Mouse (Mus musculus) heart, adult 2 months (tissue): ENCODE results near the gene Ppfibp2.

Experiments
- CTCF ChIP-seq: fragments of 200-600 bp; IDR thresholded peaks from 2 replicates; pipeline ENCODE4 v1.8.1; 2022; ENCODE audit warnings: antibody characterized with exemption, mild to moderate bottlenecking, moderate library complexity
- EP300 ChIP-seq: fragments of 200-500 bp; IDR thresholded peaks from 2 replicates; pipeline ENCODE4 v1.6.1; 2011; ENCODE audit warnings: low read depth, low read length, control low read depth; ENCODE audit not compliant: insufficient read depth
- POLR2A ChIP-seq: fragments of 200-500 bp; IDR thresholded peaks from 2 replicates; pipeline ENCODE4 v1.6.1; 2011; ENCODE audit warnings: mild to moderate bottlenecking, low read depth, low read length, control low read depth; ENCODE audit not compliant: insufficient read depth

DNA sequence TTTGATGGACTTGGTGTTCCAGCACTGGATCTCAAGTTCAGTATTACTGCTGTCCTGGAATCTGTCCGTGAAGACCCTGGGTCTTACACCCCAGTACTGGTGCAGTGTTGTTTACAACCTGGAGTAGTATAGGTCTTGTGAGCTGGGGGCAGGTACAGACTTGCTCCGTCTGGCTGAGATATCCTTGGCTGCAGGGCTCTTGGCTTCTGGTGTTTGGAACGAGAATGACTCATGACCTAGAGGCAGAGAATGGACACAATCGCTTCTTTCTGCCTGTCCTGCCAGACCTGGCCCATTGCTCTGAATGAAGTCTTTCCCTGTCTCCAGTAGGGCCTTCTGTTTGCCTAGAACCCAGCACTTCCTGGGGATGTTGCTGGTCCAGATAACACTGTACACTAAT, 93.0 kb downstream of the Ppfibp2 start:
- no peak for TF ChIP-seq CTCF
- no peak for TF ChIP-seq POLR2A
- TF ChIP-seq EP300: no peak
